Mouse (Mus musculus) midbrain, embryonic 16.5 days (tissue): ENCODE data around the gene Plppr5. TPM values are rescaled to one million over a fixed set of nuclear protein-coding genes. Genes with fewer than 3 reads are reported as not detected.

Experiments used
- ATAC-seq: fragments of 200-750 bp; cut with Nextera tagmentation; 2 replicates; pipeline ENCODE4 v1.8.0; 2017; ENCODE audit warnings: moderate TSS enrichment
- H3K27ac ChIP-seq: fragments of 300-500 bp; sonication (generic); 2 replicates; pipeline ENCODE4 v1.5.1; 2014; ENCODE audit warnings: mild to moderate bottlenecking, low read length, mixed read lengths
- H3K27me3 ChIP-seq: fragments of 300-500 bp; sonication (generic); 2 replicates; pipeline ENCODE4 v1.6.1; 2014; ENCODE audit warnings: low read depth, low read length, mixed read lengths; ENCODE audit not compliant: control insufficient read depth, insufficient read depth
- H3K36me3 ChIP-seq: fragments of 300-500 bp; sonication (generic); 2 replicates; pipeline ENCODE4 v1.6.1; 2014; ENCODE audit warnings: mild to moderate bottlenecking, low read length, moderate library complexity, mixed read lengths; ENCODE audit not compliant: control insufficient read depth, insufficient read depth
- H3K4me1 ChIP-seq: fragments of 300-500 bp; sonication (generic); 2 replicates; pipeline ENCODE4 v1.6.1; 2014; ENCODE audit warnings: mild to moderate bottlenecking, low read length, mixed read lengths; ENCODE audit not compliant: control insufficient read depth, insufficient read depth
- H3K4me2 ChIP-seq: fragments of 300-500 bp; sonication (generic); 2 replicates; pipeline ENCODE4 v1.6.1; 2014; ENCODE audit warnings: mild to moderate bottlenecking, low read length, mixed read lengths
- H3K4me3 ChIP-seq: fragments of 300-500 bp; sonication (generic); 2 replicates; pipeline ENCODE4 v1.5.1; 2014; ENCODE audit warnings: low read depth, mild to moderate bottlenecking, low read length, moderate library complexity, mixed read lengths
- H3K9ac ChIP-seq: fragments of 300-500 bp; sonication (generic); 2 replicates; pipeline ENCODE4 v1.6.1; 2014; ENCODE audit warnings: low read depth, low read length, mixed read lengths
- H3K9me3 ChIP-seq: fragments of 300-500 bp; sonication (generic); replicated peaks from 2 replicates; pipeline ENCODE4 v1.6.1; 2014; ENCODE audit warnings: mild to moderate bottlenecking, low read length, mixed read lengths; ENCODE audit not compliant: control insufficient read depth, poor library complexity, severe bottlenecking
- WGBS: fragments of 180-500 bp; shearing (Covaris S2); extraction: QIAGEN DNeasy Blood & Tissue Kit; methylation state at CpG from one replicate; pipeline ENCODE4 v1.1.7; 2014; 5-methylcytosine and 5-hydroxymethylcytosine counted together
- polyA plus RNA-seq: library from polyadenylated mRNA; unstranded; fragments of >200 nt; fragmentation: Nextera tagmentation; extraction: Ambion mirVana; gene quantifications from 2 replicates; pipeline ENCODE4 v1.2.1, GENCODE M21; 2015

The Plppr5 gene
- polyA plus RNA-seq, 1 experiment from 2014 or later: 10.3 TPM

GRCm38 (mm10) chr3:117679189-117679588 lies 104.6 kb downstream of the Plppr5 start:
- no peaks in the 10 kb centered on the region for H3K4me1 ChIP-seq
- no peak overlapping the region for H3K4me3 ChIP-seq
- no peak overlapping the region for H3K27ac ChIP-seq
- no peaks in the 10 kb centered on the region for H3K9me3 ChIP-seq
- H3K36me3 ChIP-seq: no peaks in the 10 kb centered on the region
- no peaks in the 10 kb centered on the region for H3K27me3 ChIP-seq
- 89% methylated on average over 6 of the region's 6 CpGs for WGBS
- H3K4me2 ChIP-seq: no peak overlapping the region
- ATAC-seq: no peak
- H3K9ac ChIP-seq: no peak overlapping the region

- Histone ChIP-seq H3K36me3 (no peaks in the 10 kb centered on the region), H3K27ac (no peak overlapping the region), H3K4me1 (no peaks in the 10 kb centered on the region), H3K27me3 (no peaks in the 10 kb centered on the region), H3K9ac (no peak overlapping the region), H3K9me3 (no peaks in the 10 kb centered on the region), H3K4me2 (no peak overlapping the region), H3K4me3 (no peak overlapping the region)
- no peak for ATAC-seq
- 56% methylated on average over 6 of the region's 6 CpGs for WGBS
Measured at GRCm38 (mm10) chr3:117684640-117685039, 110.0 kb downstream of the Plppr5 start.

GRCm38 (mm10) chr3:117686036-117686435 lies 111.4 kb downstream of the Plppr5 start:
- WGBS: 86% methylated on average over 3 of the region's 3 CpGs

GRCm38 (mm10) chr3:117686648-117687047 lies 112.0 kb downstream of the Plppr5 start:
- ATAC-seq: no peak
- Histone ChIP-seq H3K4me1 (no peaks in the 10 kb centered on the region), H3K9ac (no peak overlapping the region), H3K9me3 (no peaks in the 10 kb centered on the region), H3K27me3 (no peaks in the 10 kb centered on the region), H3K36me3 (no peaks in the 10 kb centered on the region), H3K27ac (no peak overlapping the region), H3K4me2 (no peak overlapping the region), H3K4me3 (no peak overlapping the region)
- WGBS: 87% methylated on average over 7 of the region's 7 CpGs

More at GRCm38 (mm10) chr3:117686036-117686435, 111.4 kb downstream of the Plppr5 start:
- Histone ChIP-seq H3K27ac (no peak overlapping the region), H3K4me1 (no peaks in the 10 kb centered on the region), H3K9me3 (no peaks in the 10 kb centered on the region), H3K36me3 (no peaks in the 10 kb centered on the region), H3K4me3 (no peak overlapping the region), H3K4me2 (no peak overlapping the region), H3K27me3 (no peaks in the 10 kb centered on the region), H3K9ac (no peak overlapping the region)
- ATAC-seq: no peak

GRCm38 (mm10) chr3:117694736-117695135 lies 120.1 kb downstream of the Plppr5 start:
- Histone ChIP-seq H3K4me2 (no peak overlapping the region), H3K4me1 (no peaks in the 10 kb centered on the region), H3K9me3 (no peaks in the 10 kb centered on the region), H3K27me3 (no peaks in the 10 kb centered on the region), H3K36me3 (no peaks in the 10 kb centered on the region), H3K4me3 (no peak overlapping the region), H3K9ac (no peak overlapping the region), H3K27ac (no peak overlapping the region)
- no peak for ATAC-seq
- WGBS: 24% methylated on average over 1 of the region's 1 CpGs

- ATAC-seq: no peak
- Histone ChIP-seq H3K4me3 (no peak overlapping the region), H3K4me2 (no peak overlapping the region), H3K27ac (no peak overlapping the region), H3K4me1 (no peaks in the 10 kb centered on the region), H3K36me3 (no peaks in the 10 kb centered on the region), H3K9ac (no peak overlapping the region), H3K27me3 (no peaks in the 10 kb centered on the region), H3K9me3 (no peaks in the 10 kb centered on the region)
- WGBS: 90% methylated on average over 5 of the region's 5 CpGs
Measured at GRCm38 (mm10) chr3:117696350-117696749, 121.7 kb downstream of the Plppr5 start.

GRCm38 (mm10) chr3:117708788-117709187 lies 134.2 kb downstream of the Plppr5 start:
- Histone ChIP-seq H3K4me1 (no peaks in the 10 kb centered on the region), H3K36me3 (no peaks in the 10 kb centered on the region), H3K9me3 (no peaks in the 10 kb centered on the region), H3K27me3 (no peaks in the 10 kb centered on the region), H3K9ac (no peak overlapping the region), H3K4me3 (no peak overlapping the region), H3K4me2 (no peak overlapping the region), H3K27ac (no peak overlapping the region)
- no peak for ATAC-seq

- Histone ChIP-seq H3K4me1 (no peaks in the 10 kb centered on the region), H3K27ac (no peak overlapping the region), H3K9ac (no peak overlapping the region), H3K4me3 (no peak overlapping the region), H3K4me2 (no peak overlapping the region), H3K9me3 (no peaks in the 10 kb centered on the region), H3K27me3 (no peaks in the 10 kb centered on the region), H3K36me3 (no peaks in the 10 kb centered on the region)
- ATAC-seq: no peak
- WGBS: 91% methylated on average over 3 of the region's 3 CpGs
Measured at GRCm38 (mm10) chr3:117716534-117717280, 142.1 kb downstream of the Plppr5 start.

GRCm38 (mm10) chr3:117723390-117723789 lies 148.8 kb downstream of the Plppr5 start:
- Histone ChIP-seq H3K9me3 (no peaks in the 10 kb centered on the region), H3K4me1 (no peaks in the 10 kb centered on the region), H3K36me3 (no peaks in the 10 kb centered on the region), H3K27ac (no peak overlapping the region), H3K27me3 (no peaks in the 10 kb centered on the region), H3K4me3 (no peak overlapping the region), H3K4me2 (no peak overlapping the region), H3K9ac (no peak overlapping the region)
- ATAC-seq: no peak
